ENCODE assay signal across 8 mouse cellular contexts in genomic region chr11:70821728-70822591, GRCm38 (mm10). TPM values are rescaled to one million over a fixed set of nuclear protein-coding genes. Genes with fewer than 3 reads are reported as not detected.
DNase-seq lines count a peak whose midpoint lies in the region; ATAC-seq lines count a peak whose summit lies in the region.

No protein-coding gene starts in this region.

- peak; percentile 39 for DNase-seq in hindbrain, embryonic 11.5 days (ENCODE audit: low spot score)
- peak; percentile 73 to 80 for DNase-seq in cerebellum, postnatal 14 days
- no peak for DNase-seq in testis, postnatal 14 days (ENCODE audit: low spot score)
- DNase-seq in thymus, postnatal 36 days = no peak
- DNase-seq in left cerebral cortex, adult 9 months (ENCODE audit: low spot score in 2 of 2) = no peak

- no peak overlapping the region for H3K4me2 ChIP-seq in hindbrain, embryonic 11.5 days (replicated peaks; ENCODE audit: low read depth, low read length)
- no peak overlapping the region for H3K4me2 ChIP-seq in hindbrain, embryonic 13.5 days
- peak overlapping the region; percentile 39 for H3K4me2 ChIP-seq in intestine, embryonic 15.5 days (replicated peaks)
- H3K4me2 ChIP-seq in lung, embryonic 16.5 days (ENCODE audit: low read depth, low read length) = no peak overlapping the region; the same call in 1 of the 2 replicates

- H3K36me3 ChIP-seq in hindbrain, embryonic 11.5 days (ENCODE audit: control insufficient read depth, insufficient read depth, low read length) = no peaks in the 10 kb centered on the region
- H3K36me3 ChIP-seq in hindbrain, embryonic 13.5 days = no peaks in the 10 kb centered on the region
- no peaks in the 10 kb centered on the region for H3K36me3 ChIP-seq in intestine, embryonic 15.5 days
- H3K36me3 ChIP-seq in lung, embryonic 16.5 days (ENCODE audit: control insufficient read depth, insufficient read depth, low read length) = no peaks in the 10 kb centered on the region

- 0 out of 2 replicates have a peak overlapping the region, but pooled peaks have one; percentile 2 for H3K27ac ChIP-seq in hindbrain, embryonic 11.5 days (ENCODE audit: low read depth, low read length)
- no peak overlapping the region for H3K27ac ChIP-seq in hindbrain, embryonic 13.5 days
- peak overlapping the region; percentile 86 for H3K27ac ChIP-seq in intestine, embryonic 15.5 days
- no peak overlapping the region for H3K27ac ChIP-seq in lung, embryonic 16.5 days (ENCODE audit: low read length)

- WGBS in hindbrain, embryonic 11.5 days = 52% methylated on average over 17 of the region's 17 CpGs
- 60% methylated on average over 17 of the region's 17 CpGs for WGBS in hindbrain, embryonic 13.5 days
- WGBS in intestine, embryonic 15.5 days = 24% methylated on average over 17 of the region's 17 CpGs
- 33% methylated on average over 17 of the region's 17 CpGs for WGBS in lung, embryonic 16.5 days

- no peak overlapping the region for H3K4me3 ChIP-seq in hindbrain, embryonic 11.5 days (ENCODE audit: low read depth, low read length)
- H3K4me3 ChIP-seq in hindbrain, embryonic 13.5 days = no peak overlapping the region
- 0 out of 2 replicates have a peak overlapping the region, but pooled peaks have one; percentile 6 for H3K4me3 ChIP-seq in intestine, embryonic 15.5 days (replicated peaks)
- no peak overlapping the region for H3K4me3 ChIP-seq in lung, embryonic 16.5 days (ENCODE audit: low read length)

- 0 out of 2 replicates have a peak, but pooled peaks have one; percentile 49 for ATAC-seq in hindbrain, embryonic 11.5 days (ENCODE audit: low FRiP score)
- ATAC-seq in hindbrain, embryonic 13.5 days (ENCODE audit: low FRiP score) = no peak
- peak; percentile 80 for ATAC-seq in intestine, embryonic 15.5 days
- peak; percentile 17; the same call in 1 of the 2 replicates for ATAC-seq in lung, embryonic 16.5 days (ENCODE audit: low read depth)

- H3K9me3 ChIP-seq in hindbrain, embryonic 11.5 days (ENCODE audit: control insufficient read depth, low read length) = no peaks in the 10 kb centered on the region
- no peaks in the 10 kb centered on the region for H3K9me3 ChIP-seq in hindbrain, embryonic 13.5 days
- no peaks in the 10 kb centered on the region for H3K9me3 ChIP-seq in intestine, embryonic 15.5 days
- no peaks in the 10 kb centered on the region for H3K9me3 ChIP-seq in lung, embryonic 16.5 days (ENCODE audit: control insufficient read depth, low read length)

- H3K4me1 ChIP-seq in hindbrain, embryonic 11.5 days (replicated peaks; ENCODE audit: control insufficient read depth, insufficient read depth, low read length) = no peaks in the 10 kb centered on the region
- H3K4me1 ChIP-seq in hindbrain, embryonic 13.5 days (replicated peaks) = peaks cover 8% of the 10 kb centered on the region
- H3K4me1 ChIP-seq in intestine, embryonic 15.5 days (replicated peaks) = peaks cover 5% of the 10 kb centered on the region; the same call in 1 of the 2 replicates
- peaks cover 6% of the 10 kb centered on the region for H3K4me1 ChIP-seq in lung, embryonic 16.5 days (replicated peaks; ENCODE audit: control insufficient read depth, insufficient read depth, low read length)

- no peaks in the 10 kb centered on the region for H3K27me3 ChIP-seq in hindbrain, embryonic 11.5 days (ENCODE audit: control insufficient read depth, insufficient read depth, low read length)
- no peaks in the 10 kb centered on the region for H3K27me3 ChIP-seq in hindbrain, embryonic 13.5 days
- no peaks in the 10 kb centered on the region for H3K27me3 ChIP-seq in intestine, embryonic 15.5 days (replicated peaks)
- no peaks in the 10 kb centered on the region for H3K27me3 ChIP-seq in lung, embryonic 16.5 days (ENCODE audit: control insufficient read depth, insufficient read depth, low read depth, low read length)

- H3K9ac ChIP-seq in hindbrain, embryonic 11.5 days (ENCODE audit: low read depth, low read length) = no peak overlapping the region
- H3K9ac ChIP-seq in hindbrain, embryonic 13.5 days = no peak overlapping the region
- no peak overlapping the region for H3K9ac ChIP-seq in intestine, embryonic 15.5 days
- H3K9ac ChIP-seq in lung, embryonic 16.5 days (ENCODE audit: low read length) = 0 out of 2 replicates have a peak overlapping the region, but pooled peaks have one; percentile 18

RNA-seq across cellular contexts. Expression of gene Scimp, which starts 9.6 kb away (rescaled TPM):
- polyA plus RNA-seq in hindbrain, embryonic 11.5 days (2014; fragmentation: Nextera tagmentation; extraction: Ambion mirVana) = 0.22 TPM in 1 of 2 replicates, not detected in the other
- 0.30 TPM in 1 of 2 replicates, not detected in the other for polyA plus RNA-seq in hindbrain, embryonic 13.5 days (2015; fragmentation: Nextera tagmentation; extraction: Ambion mirVana)
- 0.70 and 0.88 TPM in 2 replicates for polyA plus RNA-seq in intestine, embryonic 15.5 days (2015; fragmentation: Nextera tagmentation; extraction: Ambion mirVana)
- polyA plus RNA-seq in lung, embryonic 16.5 days (2015; fragmentation: Nextera tagmentation; extraction: Ambion mirVana) = 0.20 and 0.35 TPM in 2 replicates

RNA-seq across cellular contexts. Expression of gene Rabep1, which starts 22.6 kb away (rescaled TPM):
- 43.0 and 48.6 TPM in 2 replicates for polyA plus RNA-seq in hindbrain, embryonic 11.5 days (2014; fragmentation: Nextera tagmentation; extraction: Ambion mirVana)
- polyA plus RNA-seq in hindbrain, embryonic 13.5 days (2015; fragmentation: Nextera tagmentation; extraction: Ambion mirVana) = 83.1 and 87.5 TPM in 2 replicates
- polyA plus RNA-seq in intestine, embryonic 15.5 days (2015; fragmentation: Nextera tagmentation; extraction: Ambion mirVana) = 51.4 and 53.9 TPM in 2 replicates
- polyA plus RNA-seq in lung, embryonic 16.5 days (2015; fragmentation: Nextera tagmentation; extraction: Ambion mirVana) = 30.0 and 30.2 TPM in 2 replicates

RNA-seq across cellular contexts. Expression of gene Zfp3, which starts 58.0 kb away (rescaled TPM):
- polyA plus RNA-seq in hindbrain, embryonic 11.5 days (2014; fragmentation: Nextera tagmentation; extraction: Ambion mirVana) = 9.0 and 11.1 TPM in 2 replicates
- polyA plus RNA-seq in hindbrain, embryonic 13.5 days (2015; fragmentation: Nextera tagmentation; extraction: Ambion mirVana) = 14.2 and 15.0 TPM in 2 replicates
- 5.3 and 6.2 TPM in 2 replicates for polyA plus RNA-seq in intestine, embryonic 15.5 days (2015; fragmentation: Nextera tagmentation; extraction: Ambion mirVana)
- 4.9 and 5.7 TPM in 2 replicates for polyA plus RNA-seq in lung, embryonic 16.5 days (2015; fragmentation: Nextera tagmentation; extraction: Ambion mirVana)

Comparison
In these comparisons a context has a peak if more than half of its experiments do, and no peak if none do; other contexts are left out.
1. H3K27ac ChIP-seq: peak in hindbrain, embryonic 11.5 days (single experiment) and intestine, embryonic 15.5 days (single experiment); none in hindbrain, embryonic 13.5 days (single experiment) and lung, embryonic 16.5 days (single experiment).
2. DNase-seq: peak in hindbrain, embryonic 11.5 days (single experiment) and cerebellum, postnatal 14 days (2 of 2); none in testis, postnatal 14 days (single experiment), thymus, postnatal 36 days (0 of 2) and left cerebral cortex, adult 9 months (0 of 2).